Mouse (Mus musculus): ENCODE data around the gene Mogs.

- TF ChIP-seq CTCF (IDR thresholded peaks at IDR 0.05; ENCODE audit: borderline replicate concordance, insufficient read depth, low read depth, low read length) (no peak), POLR2A (IDR thresholded peaks at IDR 0.05; ENCODE audit: borderline replicate concordance, insufficient read depth, low read length) (no peak)
Measured at GRCm38 (mm10) chr6:83145805-83146204, 30.5 kb downstream of the Mogs start.
